Mouse (Mus musculus) Muller cell, postnatal 12 days (primary cell): ENCODE data around the gene Ndufs2.
A peak's percentile ranks its signal among the peaks of the same experiment; 100 is the strongest.

Source experiments
- DNase-seq: peaks from one replicate; pipeline ENCODE4 v3.0.0-alpha.2; 2015; ENCODE audit errors: inconsistent ontology term

Gene Ndufs2

GRCm38 (mm10) chr1:171250680-171251593, at the start of gene Ndufs2:
Gene Ndufs2, minus strand, starts transcription at chr1:171251388.
- DNase-seq, result no peak

- no peak for DNase-seq
Measured at GRCm38 (mm10) chr1:171298226-171298625, 47.0 kb upstream of the Ndufs2 start.

GRCm38 (mm10) chr1:171295063-171295402, 43.8 kb upstream of the Ndufs2 start:
- no peak for DNase-seq

- DNase-seq, result peak; percentile 85
Measured at GRCm38 (mm10) chr1:171294298-171295062, 43.3 kb upstream of the Ndufs2 start, which contains the start of gene Ufc1. Gene Ufc1, minus strand, starts transcription at chr1:171295024.

GRCm38 (mm10) chr1:171293906-171294297, 42.7 kb upstream of the Ndufs2 start:
- DNase-seq, result no peak

GRCm38 (mm10) chr1:171293351-171293750, 42.2 kb upstream of the Ndufs2 start:
- DNase-seq, result no peak

- no peak for DNase-seq
Measured at GRCm38 (mm10) chr1:171288328-171288727, 37.1 kb upstream of the Ndufs2 start.

- DNase-seq, result peak; percentile 94
Measured at GRCm38 (mm10) chr1:171287136-171288081, 36.2 kb upstream of the Ndufs2 start, which contains the start of gene Usp21. Gene Usp21, minus strand, starts transcription at chr1:171287991.

GRCm38 (mm10) chr1:171286517-171286916, 35.3 kb upstream of the Ndufs2 start:
- no peak for DNase-seq

GRCm38 (mm10) chr1:171285096-171285892, 34.1 kb upstream of the Ndufs2 start:
- no peak for DNase-seq

GRCm38 (mm10) chr1:171284491-171284890, 33.3 kb upstream of the Ndufs2 start:
- DNase-seq, result no peak

- DNase-seq, result no peak
Measured at GRCm38 (mm10) chr1:171283188-171284160, 32.3 kb upstream of the Ndufs2 start.

- no peak for DNase-seq
Measured at GRCm38 (mm10) chr1:171282086-171282805, 31.1 kb upstream of the Ndufs2 start.

GRCm38 (mm10) chr1:171281528-171281923, 30.3 kb upstream of the Ndufs2 start:
- DNase-seq, result no peak

- peak; percentile 94 for DNase-seq
Measured at GRCm38 (mm10) chr1:171280916-171281527, 29.8 kb upstream of the Ndufs2 start, which contains the start of gene Ppox. Gene Ppox, minus strand, starts transcription at chr1:171281186.

GRCm38 (mm10) chr1:171280250-171280915, 29.2 kb upstream of the Ndufs2 start:
- DNase-seq, result no peak

- DNase-seq, result no peak
Measured at GRCm38 (mm10) chr1:171279721-171280120, 28.5 kb upstream of the Ndufs2 start.
